Comparison of ENCODE assay signal across 11 mouse cellular contexts in genomic region chr8:115897521-115898178, GRCm38 (mm10).
DNase-seq lines count a peak whose midpoint lies in the region; ATAC-seq and TF ChIP-seq lines count a peak whose summit lies in the region.
"Had no signal": no experiment of that assay in that cellular context is flagged by ENCODE, and none has a peak within 500 bp of the region (broad histone marks: within the 10 kb centered on the region; RNA-seq: fewer than 3 reads in every experiment).

No protein-coding gene starts in this region.

- H3K9me3 ChIP-seq in stomach, embryonic 14.5 days (ENCODE audit: control insufficient read depth, low read depth, low read length) = no peaks in the 10 kb centered on the region

- DNase-seq in kidney, adult 2 months = peak; percentile 36
- no peak for DNase-seq in kidney, adult 11 months
- DNase-seq in kidney, postnatal 25 days = peak; percentile 28 to 66
- DNase-seq in right cerebral cortex, postnatal 25 days = no peak
- DNase-seq in neural tube, embryonic 10.5 days (ENCODE audit: extremely low spot score, low spot score) = no peak
- DNase-seq: cerebellum, postnatal 10 days had no signal

- TF ChIP-seq POLR2A in kidney, adult 2 months (IDR thresholded peaks at IDR 0.05; ENCODE audit: low read depth, low read length) = no peak
- TF ChIP-seq POLR2A in embryonic fibroblast, embryonic 13.5 days (IDR thresholded peaks at IDR 0.05; ENCODE audit: low read depth, low read length) = no peak

- no peak overlapping the region for H3K4me2 ChIP-seq in stomach, embryonic 14.5 days (replicated peaks; ENCODE audit: low read depth, low read length)
- H3K4me2 ChIP-seq: liver, embryonic 11.5 days; midbrain, embryonic 11.5 days had no signal

- no peak overlapping the region for H3K4me3 ChIP-seq in kidney, adult 2 months (ENCODE audit: insufficient read depth, low read depth, low read length)
- H3K4me3 ChIP-seq in embryonic fibroblast, embryonic 13.5 days (ENCODE audit: insufficient read depth, low read length) = no peak overlapping the region
- H3K4me3 ChIP-seq in stomach, embryonic 14.5 days (ENCODE audit: low read depth, low read length) = no peak overlapping the region
- H3K4me3 ChIP-seq: erythroblast, embryonic 14.5 days had no signal

- no peak overlapping the region for H3K9ac ChIP-seq in stomach, embryonic 14.5 days (replicated peaks; ENCODE audit: low read depth, low read length)

- no peaks in the 10 kb centered on the region for H3K36me3 ChIP-seq in kidney, adult 2 months (ENCODE audit: control insufficient read depth, insufficient read depth, low read length)
- H3K36me3 ChIP-seq in stomach, embryonic 14.5 days (ENCODE audit: control insufficient read depth, insufficient read depth, low read length) = no peaks in the 10 kb centered on the region

- no peak for TF ChIP-seq CTCF in kidney, adult 2 months (conservative IDR thresholded peaks at IDR 0.05; ENCODE audit: insufficient read depth, insufficient read length, low read depth, low read length)
- TF ChIP-seq CTCF in embryonic fibroblast, embryonic 13.5 days (IDR thresholded peaks at IDR 0.05; ENCODE audit: borderline replicate concordance, insufficient read depth, low read length) = no peak

- H3K27ac ChIP-seq in kidney, adult 2 months (ENCODE audit: insufficient read depth, low read depth, low read length) = peak overlapping the region; percentile 63; the same call in 1 of the 2 replicates
- peak overlapping the region; percentile 3; the same call in 1 of the 2 replicates for H3K27ac ChIP-seq in embryonic fibroblast, embryonic 13.5 days (ENCODE audit: insufficient read depth, low read length)
- H3K27ac ChIP-seq in stomach, embryonic 14.5 days (ENCODE audit: low read length) = peak overlapping the region; percentile 0; the same call in 1 of the 2 replicates

- 78% methylated on average over 6 of the region's 6 CpGs for WGBS in kidney, adult 2 months
- WGBS in stomach, embryonic 14.5 days = 50% methylated on average over 6 of the region's 6 CpGs

- H3K27me3 ChIP-seq in kidney, adult 2 months (replicated peaks; ENCODE audit: control insufficient read depth, insufficient read depth, low read length) = no peaks in the 10 kb centered on the region
- no peaks in the 10 kb centered on the region for H3K27me3 ChIP-seq in stomach, embryonic 14.5 days (ENCODE audit: control insufficient read depth, insufficient read depth, low read length)

- no peaks in the 10 kb centered on the region for H3K4me1 ChIP-seq in kidney, adult 2 months (ENCODE audit: control insufficient read depth, insufficient read depth, low read length)
- no peaks in the 10 kb centered on the region for H3K4me1 ChIP-seq in embryonic fibroblast, embryonic 13.5 days (ENCODE audit: control insufficient read depth, insufficient read depth, low read length)
- 0 out of 2 replicates have a peak, but pooled peaks cover 4% of the 10 kb centered on the region for H3K4me1 ChIP-seq in stomach, embryonic 14.5 days (ENCODE audit: control insufficient read depth, insufficient read depth, low read length)

- ATAC-seq in stomach, embryonic 14.5 days (ENCODE audit: insufficient number of reproducible peaks, insufficient read depth, low FRiP score, low read depth) = no peak; the same call in 1 of the 2 replicates

Comparison
In these comparisons a context has a peak if more than half of its experiments do, and no peak if none do; other contexts are left out.
1. DNase-seq: peak in kidney, adult 2 months (single experiment) and kidney, postnatal 25 days (2 of 2); none in kidney, adult 11 months (single experiment), right cerebral cortex, postnatal 25 days (single experiment) and neural tube, embryonic 10.5 days (single experiment).
2. H3K27ac ChIP-seq: peak in every context shown above with its lines; median percentile 63 in kidney, adult 2 months; 3 in embryonic fibroblast, embryonic 13.5 days; 0 in stomach, embryonic 14.5 days.